Mouse (Mus musculus): ENCODE measurements around the gene Kif5c. TPM values are rescaled to one million over a fixed set of nuclear protein-coding genes. Genes with fewer than 3 reads are reported as not detected.

Gene Kif5c
- polyA plus RNA-seq, 1 experiment = not detected

DNA sequence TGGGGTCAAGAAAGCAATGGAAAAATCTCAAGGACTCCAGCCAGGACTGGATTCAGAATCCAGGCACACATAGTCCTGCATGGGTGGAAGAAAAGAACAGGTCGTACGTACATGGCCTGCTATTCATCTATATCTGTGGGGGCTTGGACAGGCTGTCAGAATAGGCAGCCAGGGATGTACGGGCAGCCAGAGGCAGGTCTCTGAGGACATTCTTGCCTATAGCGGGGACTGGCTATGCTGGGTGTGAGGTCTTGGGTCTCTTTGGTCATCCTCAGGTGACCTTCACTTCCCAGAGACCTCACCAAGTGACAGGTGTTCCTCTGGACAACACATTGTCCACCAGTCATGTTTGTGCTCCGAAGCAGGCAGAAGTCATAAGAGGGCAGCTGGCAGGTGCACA is 36.6 kb upstream of the Kif5c start:
- Histone ChIP-seq H3K27me3 (ENCODE audit: control insufficient read depth) (no peaks in the 10 kb centered on the region), H3K4me3 (replicated peaks) (no peak overlapping the region), H3K9me3 (ENCODE audit: control insufficient read depth, low read length) (no peaks in the 10 kb centered on the region; the same call in 1 of the 2 replicates), H3K4me1 (ENCODE audit: control insufficient read depth) (no peaks in the 10 kb centered on the region), H3K36me3 (ENCODE audit: control insufficient read depth) (no peaks in the 10 kb centered on the region)
- TF ChIP-seq GATA1 (IDR thresholded peaks at IDR 0.05; ENCODE audit: low read length) = no peak
- no peak for TF ChIP-seq TAL1 (IDR thresholded peaks at IDR 0.05; ENCODE audit: low read length)

DNA sequence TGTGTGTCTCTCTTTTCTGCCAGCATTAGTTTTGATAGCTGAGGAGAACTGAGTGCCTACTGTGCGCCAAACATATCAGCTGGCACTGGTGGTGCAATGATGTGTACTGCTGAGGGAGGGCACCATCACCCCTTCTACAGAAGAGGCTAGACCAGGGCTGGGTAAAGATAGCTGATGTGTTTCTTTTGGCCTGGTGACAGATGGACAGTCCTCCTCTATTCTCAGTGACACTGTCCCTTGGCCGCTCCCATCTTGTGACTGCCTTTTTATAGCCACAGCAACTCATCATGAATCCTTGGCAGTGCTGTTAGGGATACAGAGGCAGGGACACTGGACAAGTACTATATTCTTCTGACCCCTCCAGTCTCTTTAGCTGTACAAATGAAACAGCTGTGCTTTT is 35.8 kb upstream of the Kif5c start:
- TF ChIP-seq GATA1 (IDR thresholded peaks at IDR 0.05; ENCODE audit: low read length) = no peak
- no peak for TF ChIP-seq TAL1 (IDR thresholded peaks at IDR 0.05; ENCODE audit: low read length)
- Histone ChIP-seq H3K4me3 (replicated peaks) (no peak overlapping the region), H3K9me3 (ENCODE audit: control insufficient read depth, low read length) (no peaks in the 10 kb centered on the region; the same call in 1 of the 2 replicates), H3K27me3 (ENCODE audit: control insufficient read depth) (no peaks in the 10 kb centered on the region), H3K4me1 (ENCODE audit: control insufficient read depth) (no peaks in the 10 kb centered on the region), H3K36me3 (ENCODE audit: control insufficient read depth) (no peaks in the 10 kb centered on the region)

DNA sequence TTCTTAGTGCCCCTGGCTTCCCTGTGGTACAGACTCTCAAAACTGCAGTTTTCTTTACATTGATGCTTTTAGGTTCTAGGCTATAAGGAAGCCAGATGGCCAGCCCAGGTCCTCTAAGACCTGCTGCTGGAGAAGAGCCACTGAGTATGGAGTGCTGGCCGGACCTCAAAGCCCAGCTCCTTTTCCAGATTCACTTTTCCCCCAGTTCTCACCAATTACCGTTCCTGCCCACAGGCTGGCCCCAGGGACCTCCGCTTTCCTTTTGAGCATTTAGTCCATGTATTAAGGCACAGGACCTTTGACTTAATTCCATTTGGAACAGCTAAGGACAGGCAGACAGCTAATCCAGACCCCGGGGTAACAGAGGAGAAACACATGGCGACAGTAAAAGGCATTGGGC is 28.6 kb upstream of the Kif5c start:
- no peaks in the 10 kb centered on the region for H3K27me3 ChIP-seq (ENCODE audit: control insufficient read depth)
- H3K9me3 ChIP-seq (ENCODE audit: control insufficient read depth, low read length) = no peaks in the 10 kb centered on the region; the same call in 1 of the 2 replicates
- H3K4me1 ChIP-seq (ENCODE audit: control insufficient read depth) = no peaks in the 10 kb centered on the region
- no peaks in the 10 kb centered on the region for H3K36me3 ChIP-seq (ENCODE audit: control insufficient read depth)
- no peak overlapping the region for H3K4me3 ChIP-seq (replicated peaks)
- TF ChIP-seq GATA1 (IDR thresholded peaks at IDR 0.05; ENCODE audit: low read length) (no peak), TAL1 (IDR thresholded peaks at IDR 0.05; ENCODE audit: low read length) (no peak)

DNA sequence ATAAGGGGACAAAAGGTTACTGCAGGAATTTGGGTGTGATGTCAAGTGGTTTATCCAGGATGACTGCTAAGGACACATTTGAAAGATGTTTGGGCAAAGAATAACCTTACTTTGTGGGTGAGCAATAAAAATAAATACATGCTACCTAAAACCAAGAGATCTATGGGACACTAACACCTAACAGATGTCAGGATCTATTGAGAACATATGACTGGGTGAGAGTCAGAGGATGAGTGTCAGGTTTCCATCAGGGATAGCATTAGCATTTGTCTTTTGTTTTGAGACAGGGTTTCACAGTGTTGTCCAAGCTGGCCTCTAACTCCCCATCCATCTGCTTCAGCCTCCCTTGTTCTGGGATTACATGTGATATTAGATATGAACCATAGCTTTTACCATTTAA is 26.2 kb upstream of the Kif5c start:
- no peaks in the 10 kb centered on the region for H3K9me3 ChIP-seq (ENCODE audit: control insufficient read depth, low read length)
- no peaks in the 10 kb centered on the region for H3K36me3 ChIP-seq (ENCODE audit: control insufficient read depth)
- H3K4me3 ChIP-seq (replicated peaks) = no peak overlapping the region
- TF ChIP-seq GATA1 (IDR thresholded peaks at IDR 0.05; ENCODE audit: low read length) (no peak), TAL1 (IDR thresholded peaks at IDR 0.05; ENCODE audit: low read length) (no peak)
- H3K27me3 ChIP-seq (ENCODE audit: control insufficient read depth) = no peaks in the 10 kb centered on the region
- no peaks in the 10 kb centered on the region for H3K4me1 ChIP-seq (ENCODE audit: control insufficient read depth)

DNA sequence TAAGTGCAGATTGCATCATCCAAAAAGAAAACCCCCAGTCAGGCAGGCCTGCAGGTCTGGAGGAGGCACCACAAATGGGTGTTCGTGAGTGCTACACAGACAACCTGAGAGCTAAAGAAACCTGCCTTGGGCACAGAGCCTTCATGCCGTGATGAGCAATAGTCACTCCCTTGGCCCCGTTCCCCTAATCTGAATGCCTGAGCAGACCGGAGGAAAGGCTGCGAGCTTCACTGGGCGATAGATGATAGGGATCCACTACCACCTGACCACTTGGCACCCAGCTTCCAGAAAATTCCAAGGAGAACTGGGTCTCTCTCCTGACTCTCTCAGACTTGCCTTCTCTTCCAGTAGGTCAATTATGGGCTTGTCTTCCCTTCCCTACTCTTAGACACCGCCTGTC is 24.2 kb upstream of the Kif5c start:
- Histone ChIP-seq H3K36me3 (ENCODE audit: control insufficient read depth) (no peaks in the 10 kb centered on the region), H3K27me3 (ENCODE audit: control insufficient read depth) (no peaks in the 10 kb centered on the region), H3K4me1 (ENCODE audit: control insufficient read depth) (no peaks in the 10 kb centered on the region), H3K9me3 (ENCODE audit: control insufficient read depth, low read length) (no peaks in the 10 kb centered on the region), H3K4me3 (replicated peaks) (no peak overlapping the region)
- TF ChIP-seq GATA1 (IDR thresholded peaks at IDR 0.05; ENCODE audit: low read length) (no peak), TAL1 (IDR thresholded peaks at IDR 0.05; ENCODE audit: low read length) (no peak)

DNA sequence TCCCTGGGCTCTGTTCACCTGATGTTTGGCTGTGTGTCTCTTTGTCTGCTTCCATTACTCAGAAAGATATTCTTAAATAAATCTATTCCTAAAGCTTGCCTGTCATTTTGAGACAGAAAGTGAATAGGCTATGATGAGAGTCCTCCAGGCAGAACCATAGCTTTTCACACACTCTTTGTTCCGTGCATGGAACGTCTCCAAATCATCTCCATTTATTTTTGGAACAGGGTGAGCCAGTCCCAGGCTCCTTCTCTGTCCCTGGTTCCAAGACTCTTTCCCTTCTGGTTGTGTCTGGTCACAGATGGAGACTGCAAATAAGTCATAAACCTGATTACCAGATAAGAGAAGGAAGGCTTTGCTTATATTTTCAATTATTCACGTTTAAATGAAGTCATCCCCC is 22.8 kb upstream of the Kif5c start:
- TF ChIP-seq TAL1 (IDR thresholded peaks at IDR 0.05; ENCODE audit: low read length) (no peak), GATA1 (IDR thresholded peaks at IDR 0.05; ENCODE audit: low read length) (no peak)
- no peaks in the 10 kb centered on the region; the same call in 1 of the 2 replicates for H3K9me3 ChIP-seq (ENCODE audit: control insufficient read depth, low read length)
- H3K36me3 ChIP-seq (ENCODE audit: control insufficient read depth) = no peaks in the 10 kb centered on the region
- H3K4me1 ChIP-seq (ENCODE audit: control insufficient read depth) = no peaks in the 10 kb centered on the region
- H3K27me3 ChIP-seq (ENCODE audit: control insufficient read depth) = no peaks in the 10 kb centered on the region
- H3K4me3 ChIP-seq (replicated peaks) = no peak overlapping the region

DNA sequence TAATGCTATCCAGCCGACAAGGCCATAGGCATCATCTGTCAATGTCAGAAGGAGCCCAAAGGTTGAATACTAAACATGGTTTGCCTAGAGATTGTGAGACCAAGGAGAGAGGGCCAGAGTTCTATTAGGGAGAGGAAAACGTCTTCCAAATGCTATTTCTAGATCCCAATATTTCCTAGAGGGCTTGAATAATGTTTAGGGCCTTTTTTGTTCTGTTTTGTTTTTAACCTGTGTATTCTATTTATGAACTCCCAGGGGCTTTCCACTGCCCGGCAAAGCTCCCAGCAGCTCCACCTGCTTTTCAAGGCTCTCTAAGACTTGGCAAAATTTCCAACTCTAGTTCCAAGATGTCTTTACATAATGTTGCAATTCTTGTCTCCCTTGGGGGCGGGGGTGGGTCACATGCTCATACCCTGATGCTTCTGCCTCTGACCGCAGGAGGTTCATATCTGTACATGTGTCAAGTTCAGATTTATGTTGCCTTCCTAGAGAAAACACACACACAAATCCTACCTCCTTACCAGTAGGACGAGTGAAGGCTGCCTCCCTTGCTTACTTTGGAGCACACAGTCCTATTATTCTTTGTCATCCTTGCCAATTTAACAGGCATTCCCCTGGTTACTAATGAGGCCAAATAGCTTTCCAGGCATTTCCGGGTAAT is 18.9 kb upstream of the Kif5c start:
- H3K9me3 ChIP-seq (ENCODE audit: control insufficient read depth, low read length) = peaks cover 4% of the 10 kb centered on the region; the same call in 1 of the 2 replicates
- no peaks in the 10 kb centered on the region for H3K4me1 ChIP-seq (ENCODE audit: control insufficient read depth)
- H3K27me3 ChIP-seq (ENCODE audit: control insufficient read depth) = no peaks in the 10 kb centered on the region
- no peak overlapping the region for H3K4me3 ChIP-seq (replicated peaks)
- no peak for TF ChIP-seq TAL1 (IDR thresholded peaks at IDR 0.05; ENCODE audit: low read length)
- no peaks in the 10 kb centered on the region for H3K36me3 ChIP-seq (ENCODE audit: control insufficient read depth)

DNA sequence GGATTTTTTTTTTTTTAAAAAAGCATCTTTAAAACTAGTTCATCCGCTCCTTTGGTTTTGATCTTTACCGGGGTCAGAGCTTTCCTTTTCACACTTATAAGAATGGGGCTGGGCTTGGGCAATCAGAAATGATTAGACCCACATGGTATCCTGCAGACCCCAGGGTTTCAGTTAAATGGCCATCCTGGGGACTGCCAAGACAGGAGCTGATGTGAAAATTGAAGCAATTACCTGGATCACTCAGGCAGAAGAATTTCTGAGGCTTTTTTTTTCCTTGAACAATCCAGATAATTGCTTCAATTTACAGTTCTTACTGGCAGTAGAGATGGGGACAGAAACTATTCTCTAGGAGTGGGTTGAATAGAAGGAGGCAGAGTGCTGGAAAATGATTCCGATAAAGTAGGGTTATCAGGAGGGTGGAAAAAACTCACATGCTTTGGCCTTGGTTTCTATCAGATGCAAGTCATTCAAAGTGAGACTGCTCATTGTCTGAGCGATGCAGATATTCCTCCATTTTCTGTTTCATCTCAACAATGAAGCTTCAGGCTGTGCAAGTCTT is 16.2 kb upstream of the Kif5c start:
- peaks cover 4% of the 10 kb centered on the region; the same call in 1 of the 2 replicates for H3K9me3 ChIP-seq (ENCODE audit: control insufficient read depth, low read length)
- no peak overlapping the region for H3K4me3 ChIP-seq (replicated peaks)
- TF ChIP-seq GATA1 (IDR thresholded peaks at IDR 0.05; ENCODE audit: low read length) = no peak
- TF ChIP-seq TAL1 (IDR thresholded peaks at IDR 0.05; ENCODE audit: low read length) = no peak
- no peaks in the 10 kb centered on the region for H3K36me3 ChIP-seq (ENCODE audit: control insufficient read depth)
- no peaks in the 10 kb centered on the region for H3K27me3 ChIP-seq (ENCODE audit: control insufficient read depth)
- H3K4me1 ChIP-seq (ENCODE audit: control insufficient read depth) = no peaks in the 10 kb centered on the region

DNA sequence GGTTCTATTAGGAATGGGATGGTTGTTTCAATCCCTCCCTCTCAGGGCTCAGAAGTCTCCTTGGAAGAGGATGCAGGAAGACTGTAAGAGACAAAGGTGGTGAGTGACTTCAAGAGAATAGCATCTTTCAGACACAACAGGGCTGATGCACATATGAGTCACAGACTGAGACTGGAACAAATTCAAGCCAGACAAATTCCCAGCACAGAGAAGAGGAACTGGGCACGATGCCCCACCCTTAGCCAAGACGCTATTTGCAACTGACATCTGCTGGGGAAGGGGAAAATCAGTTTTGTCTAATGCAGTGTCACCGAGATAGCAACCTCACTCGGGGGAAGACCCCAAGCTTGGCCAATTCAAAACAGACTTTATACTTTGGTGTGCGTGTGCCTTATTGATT is 9.5 kb upstream of the Kif5c start:
- Histone ChIP-seq H3K27me3 (ENCODE audit: control insufficient read depth) (no peaks in the 10 kb centered on the region), H3K36me3 (ENCODE audit: control insufficient read depth) (no peaks in the 10 kb centered on the region), H3K4me3 (replicated peaks) (no peak overlapping the region), H3K9me3 (ENCODE audit: control insufficient read depth, low read length) (no peaks in the 10 kb centered on the region; the same call in 1 of the 2 replicates), H3K4me1 (ENCODE audit: control insufficient read depth) (no peaks in the 10 kb centered on the region)
- TF ChIP-seq TAL1 (IDR thresholded peaks at IDR 0.05; ENCODE audit: low read length) (no peak), GATA1 (IDR thresholded peaks at IDR 0.05; ENCODE audit: low read length) (no peak)

Data from erythroblast, embryonic 14.5 days (primary cell).